Mouse (Mus musculus): ENCODE measurements around the gene Polr3h.

Gene Polr3h

GRCm38 (mm10) chr15:81860471-81861135 is 65.4 kb downstream of the Polr3h start:
- no peak for DNase-seq

DNA sequence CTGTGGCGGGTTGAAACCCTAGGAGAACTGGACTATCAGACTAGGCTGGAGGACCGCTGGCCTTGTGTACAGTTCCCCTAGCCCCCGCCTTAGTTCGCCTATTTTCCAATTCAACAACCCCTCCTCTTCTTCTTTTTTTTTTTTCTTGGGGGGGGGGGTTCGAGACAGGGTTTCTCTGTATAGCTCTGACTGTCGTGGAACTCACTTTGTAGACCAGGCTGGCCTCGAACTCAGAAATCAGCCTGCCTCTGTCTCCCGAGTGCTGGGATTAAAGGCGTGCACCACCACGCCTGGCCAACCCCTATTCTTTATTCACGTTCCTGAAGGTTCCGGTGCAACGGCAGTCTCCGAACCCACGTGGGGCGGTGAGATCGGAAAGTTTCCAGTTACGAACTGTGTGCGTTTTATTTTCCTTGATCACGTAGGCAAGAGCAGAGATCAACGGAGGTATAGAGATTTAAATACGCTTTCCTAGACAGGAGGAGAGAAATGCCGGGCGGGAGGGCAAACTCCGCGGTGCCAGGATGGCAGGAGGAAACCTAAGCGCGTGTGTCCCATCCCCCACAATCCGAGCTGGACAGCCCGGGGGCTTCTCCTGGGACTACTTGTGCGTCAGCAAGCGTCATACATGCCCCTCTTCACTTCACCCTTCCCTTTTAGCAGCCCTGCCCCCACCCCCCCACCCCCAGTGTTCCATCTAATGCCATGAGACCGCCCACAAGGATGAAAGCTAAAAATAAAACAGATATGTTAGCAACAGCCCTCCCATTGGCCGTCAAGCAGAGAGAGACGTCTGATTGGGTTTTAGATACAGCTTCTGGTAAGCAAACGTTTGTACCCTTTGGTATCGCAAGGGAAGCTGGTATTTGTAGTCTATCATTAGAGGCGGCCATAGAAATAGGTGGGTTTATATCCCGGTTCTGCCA is 66.4 kb downstream of the Polr3h start:
- DNase-seq = peak; percentile 97

DNA sequence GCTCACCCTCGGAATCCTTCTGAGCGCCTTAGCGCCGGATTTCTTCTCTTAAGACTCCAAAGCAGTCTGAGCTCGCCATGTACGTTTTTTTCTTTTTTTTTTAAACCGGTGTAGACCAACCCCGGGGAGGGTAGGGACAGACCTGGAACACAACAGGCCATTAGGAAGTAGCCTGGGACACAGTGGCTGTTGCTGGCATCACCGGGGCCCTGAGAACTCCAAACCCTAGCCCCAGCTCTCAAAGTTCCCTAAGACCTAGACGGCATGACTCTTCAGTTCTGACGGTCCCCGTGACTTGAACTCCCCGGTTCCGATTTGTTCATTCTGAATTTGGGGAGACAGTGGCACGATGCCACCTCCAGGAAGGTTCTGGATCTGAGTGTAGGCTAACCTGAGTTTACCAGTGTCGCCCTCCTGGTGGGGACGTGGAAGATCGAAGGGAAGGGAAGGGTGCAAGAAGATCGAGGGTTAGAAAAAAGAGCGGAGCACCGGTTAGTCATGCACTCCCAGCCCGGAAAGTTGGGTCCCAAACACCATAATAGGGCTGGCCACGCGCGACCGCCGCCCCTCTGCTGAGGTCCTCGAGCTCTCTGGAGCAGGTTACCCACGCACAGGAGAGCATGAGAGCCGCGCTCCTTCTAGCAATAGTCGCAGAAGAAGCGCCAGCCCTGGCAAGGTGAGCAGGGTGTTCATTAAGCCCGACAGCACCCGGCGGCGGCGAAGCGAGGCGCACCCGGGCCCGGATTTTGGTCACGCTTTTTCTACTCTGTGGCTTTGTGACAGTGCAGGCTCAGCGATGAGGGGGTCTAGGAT is 67.3 kb downstream of the Polr3h start, which contains the start of gene Tob2:
Tob2 (minus strand) TSS at position 280 of the 813 bp plus-strand sequence.
- DNase-seq = peak; percentile 82

- DNase-seq = peak; percentile 96
These were observed 67.9 kb downstream of the Polr3h start for GRCm38 (mm10) chr15:81858138-81858516.

- no peak for DNase-seq
These were observed 68.3 kb downstream of the Polr3h start for GRCm38 (mm10) chr15:81857724-81858116.

DNA sequence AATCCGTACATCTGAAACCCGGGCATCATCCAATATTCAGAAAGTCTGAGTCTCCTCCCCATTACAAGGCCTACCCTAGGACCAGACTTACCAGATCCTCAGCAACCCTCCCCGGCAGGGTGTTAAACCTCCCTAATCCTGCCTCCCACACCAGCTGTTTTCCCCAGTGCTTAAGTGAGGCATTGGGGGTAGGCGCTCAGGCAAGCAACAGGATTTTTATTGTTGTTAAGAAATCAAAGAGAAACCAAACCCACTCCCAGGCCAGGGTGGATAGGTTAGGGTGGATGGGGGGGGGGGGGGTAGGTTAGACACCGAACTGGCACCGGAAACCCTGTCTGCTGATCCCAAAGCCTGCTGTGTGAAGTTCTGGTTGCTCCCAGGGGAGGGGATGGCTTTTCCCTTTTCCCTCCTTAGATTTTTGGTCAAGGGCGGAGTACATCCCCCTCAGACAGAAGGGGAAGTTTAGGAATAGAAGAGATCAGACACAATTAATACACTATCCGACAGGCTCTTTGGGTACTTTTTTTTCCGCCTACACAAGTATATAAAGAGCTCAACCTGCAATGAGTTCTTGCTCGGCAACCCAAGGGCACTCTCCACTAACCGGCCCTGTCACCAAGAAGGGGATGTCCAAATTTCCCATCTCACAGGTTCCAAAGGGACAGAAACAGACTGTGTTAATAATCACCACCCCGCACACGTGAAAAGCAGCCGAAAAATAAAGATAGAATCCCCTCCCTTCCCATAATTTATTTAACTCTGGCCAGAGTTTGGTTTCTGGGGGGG is 68.9 kb downstream of the Polr3h start:
- DNase-seq = peak; percentile 49

DNA sequence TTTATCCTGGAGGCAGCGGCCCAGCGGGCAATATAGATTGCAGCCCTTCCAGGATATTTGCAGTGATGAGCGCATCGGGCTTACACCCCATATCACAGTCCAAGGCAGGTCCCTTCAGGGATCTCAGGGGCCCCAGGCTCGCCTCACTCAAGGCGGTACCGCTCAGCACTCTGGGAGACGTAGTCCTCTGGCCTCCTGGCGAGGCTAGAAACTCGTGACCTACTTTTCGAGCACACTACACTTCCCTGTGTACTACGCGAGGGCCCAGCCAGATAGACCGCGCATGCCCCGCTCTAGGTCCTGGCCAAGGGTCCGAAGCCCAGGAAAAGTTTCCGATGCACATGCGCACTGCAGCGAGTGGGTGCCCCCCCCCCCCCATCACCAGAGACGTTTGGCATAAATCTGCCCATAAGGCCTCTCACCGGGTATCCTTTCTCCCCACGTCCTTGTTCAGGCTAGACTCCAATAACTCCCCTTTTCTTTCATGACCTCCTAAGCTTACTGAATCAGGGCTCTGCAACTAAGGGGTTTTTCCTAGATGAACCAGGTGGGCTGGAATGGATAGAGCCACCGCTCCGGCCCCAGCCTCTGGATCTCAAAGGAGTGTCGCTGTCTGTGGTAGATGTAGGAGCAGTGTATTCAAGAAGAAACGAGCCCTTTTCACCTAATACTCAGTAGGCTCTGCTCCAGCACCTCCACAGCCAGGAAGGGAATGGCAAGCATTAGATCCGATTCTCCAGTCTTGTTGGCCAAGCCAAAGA is 69.8 kb downstream of the Polr3h start:
- DNase-seq = peak; percentile 93

- peak; percentile 70 for DNase-seq
These were observed 73.0 kb downstream of the Polr3h start for GRCm38 (mm10) chr15:81853081-81853480.

- DNase-seq = no peak
These were observed 73.5 kb downstream of the Polr3h start for GRCm38 (mm10) chr15:81852411-81853000.

DNA sequence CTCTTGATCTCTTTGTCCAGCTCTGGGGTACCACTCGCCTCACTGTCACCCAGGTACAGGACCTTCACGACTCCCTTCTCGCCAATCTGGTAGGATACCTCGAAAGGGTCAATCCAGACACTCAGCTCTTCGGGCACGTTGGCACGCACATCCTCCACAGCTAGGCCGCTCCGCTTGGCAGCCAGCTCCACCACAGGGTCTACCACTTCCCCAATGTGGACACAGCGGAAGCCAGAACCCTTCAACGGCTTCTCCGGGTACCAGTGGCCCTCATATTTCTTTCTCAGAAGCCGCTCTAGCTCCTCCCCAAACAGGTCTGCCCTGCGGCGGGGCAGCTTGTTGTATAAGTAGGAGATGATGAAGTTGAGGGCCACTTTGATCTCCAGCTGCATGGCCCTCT is 74.7 kb downstream of the Polr3h start:
- DNase-seq = no peak

- no peak for DNase-seq
These were observed 75.3 kb downstream of the Polr3h start for GRCm38 (mm10) chr15:81850718-81851117.

GRCm38 (mm10) chr15:81849104-81849503 is 76.9 kb downstream of the Polr3h start:
- DNase-seq = no peak

- DNase-seq = peak; percentile 82
These were observed 77.7 kb downstream of the Polr3h start for GRCm38 (mm10) chr15:81848301-81848700.

GRCm38 (mm10) chr15:81847861-81848260 is 78.2 kb downstream of the Polr3h start:
- DNase-seq = no peak

- DNase-seq = no peak
These were observed 78.9 kb downstream of the Polr3h start for GRCm38 (mm10) chr15:81847161-81847560.

DNA sequence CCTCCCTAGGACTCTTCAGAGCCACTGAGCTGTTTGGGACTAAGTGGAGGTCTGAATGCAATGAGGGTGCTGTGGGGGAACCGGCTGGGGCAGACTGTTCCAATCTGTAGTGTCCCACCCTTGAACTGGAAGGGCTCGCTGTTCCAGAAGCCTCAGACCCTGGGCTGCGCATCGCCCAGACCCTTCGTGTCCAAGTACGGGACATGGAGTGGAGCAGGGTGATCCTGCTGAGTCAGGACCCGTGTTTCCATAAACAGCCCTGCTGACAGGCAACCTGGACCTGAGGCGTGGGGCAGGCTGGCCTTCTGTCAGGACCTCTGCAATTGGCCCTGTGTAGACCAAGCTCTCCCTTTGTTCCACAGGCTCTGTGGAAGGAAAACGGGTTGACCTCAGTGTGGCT is 79.3 kb downstream of the Polr3h start:
- no peak for DNase-seq

GRCm38 (mm10) chr15:81845724-81846123 is 80.3 kb downstream of the Polr3h start:
- peak; percentile 90 for DNase-seq

DNA sequence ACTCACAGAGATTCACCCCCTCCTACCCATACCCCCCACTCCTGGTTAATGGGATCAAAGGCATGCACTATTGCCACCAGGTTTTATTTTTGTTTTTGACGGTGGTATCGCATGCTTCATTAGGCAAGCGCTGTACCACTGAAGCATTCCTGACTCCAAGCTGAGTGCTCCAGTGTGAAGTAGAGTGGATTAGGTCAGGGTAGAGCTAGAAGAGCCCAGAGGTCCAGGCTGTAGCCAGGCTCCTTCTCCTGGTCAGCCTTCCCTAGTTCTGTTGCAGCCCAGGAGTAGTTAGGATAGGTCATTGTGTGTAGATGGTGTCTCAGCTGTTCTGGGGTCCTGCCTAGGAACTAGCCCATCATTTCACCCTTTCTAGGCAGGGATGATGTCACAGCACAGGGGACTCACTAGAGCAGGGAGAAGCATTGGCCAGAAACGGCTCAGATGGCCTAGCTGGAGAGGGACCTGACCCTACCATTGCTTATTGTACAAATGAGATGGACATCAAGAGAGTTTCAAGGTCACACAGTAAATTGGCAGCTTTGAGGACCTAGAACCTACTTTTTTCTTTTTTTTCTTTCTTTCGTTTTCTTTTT is 80.9 kb downstream of the Polr3h start:
- DNase-seq = no peak

- no peak for DNase-seq
These were observed 83.8 kb downstream of the Polr3h start for GRCm38 (mm10) chr15:81842275-81842674.

DNA sequence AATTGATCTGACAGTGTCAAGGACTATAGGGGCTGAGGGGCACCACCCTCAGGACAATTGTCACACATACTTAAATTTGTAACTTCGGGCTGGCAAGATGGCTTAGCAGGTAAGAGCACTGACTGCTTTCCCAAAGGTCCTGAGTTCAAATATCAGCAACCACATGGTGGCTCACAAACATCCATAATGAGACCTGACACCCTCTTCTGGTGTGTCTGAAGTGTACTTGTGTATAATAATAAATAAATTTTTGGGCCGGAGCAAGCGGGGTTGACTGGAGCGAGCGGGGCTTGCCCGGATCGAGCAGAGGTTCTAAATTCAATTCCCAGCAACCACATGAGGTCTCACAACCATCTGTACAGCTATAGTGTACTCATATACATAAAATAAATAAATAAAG is 85.7 kb downstream of the Polr3h start:
- no peak for DNase-seq

DNA sequence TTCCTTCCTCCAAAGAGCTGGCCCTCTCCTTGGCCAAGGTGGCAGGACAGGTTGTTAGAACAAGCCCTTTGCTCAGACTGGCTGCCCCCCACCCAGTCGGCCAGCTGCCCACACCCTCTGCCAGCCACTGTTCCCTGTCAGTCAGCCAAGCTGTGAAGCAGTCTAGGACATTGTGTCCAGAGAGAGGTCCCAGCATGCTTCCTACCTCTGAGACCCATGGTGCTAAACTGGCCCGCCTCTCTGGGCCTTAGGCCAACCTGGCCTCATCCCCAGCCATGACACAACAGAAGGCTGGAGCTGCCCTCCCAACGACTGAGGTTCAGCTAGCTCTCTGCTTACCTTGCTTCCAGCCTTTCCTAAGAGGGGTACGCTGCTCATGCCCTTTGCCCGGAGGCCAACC is 86.4 kb downstream of the Polr3h start:
- DNase-seq = peak; percentile 99

Measured in kidney, adult 9 months (tissue).